Mouse (Mus musculus) MEL-GATA-1-ER (cell line): Measurements from ENCODE around the gene Rgs14.

Experiments
- DNase-seq: peaks from one replicate; pipeline ENCODE4 v3.0.0-alpha.2; 2012; ENCODE audit warnings: low read depth; ENCODE audit errors: extremely low read depth

The Rgs14 gene

GRCm38 (mm10) chr13:55403935-55404852, 34.7 kb downstream of the Rgs14 start:
- DNase-seq: no peak

GRCm38 (mm10) chr13:55404853-55405782, 35.6 kb downstream of the Rgs14 start:
- peak; percentile 84 for DNase-seq

DNA sequence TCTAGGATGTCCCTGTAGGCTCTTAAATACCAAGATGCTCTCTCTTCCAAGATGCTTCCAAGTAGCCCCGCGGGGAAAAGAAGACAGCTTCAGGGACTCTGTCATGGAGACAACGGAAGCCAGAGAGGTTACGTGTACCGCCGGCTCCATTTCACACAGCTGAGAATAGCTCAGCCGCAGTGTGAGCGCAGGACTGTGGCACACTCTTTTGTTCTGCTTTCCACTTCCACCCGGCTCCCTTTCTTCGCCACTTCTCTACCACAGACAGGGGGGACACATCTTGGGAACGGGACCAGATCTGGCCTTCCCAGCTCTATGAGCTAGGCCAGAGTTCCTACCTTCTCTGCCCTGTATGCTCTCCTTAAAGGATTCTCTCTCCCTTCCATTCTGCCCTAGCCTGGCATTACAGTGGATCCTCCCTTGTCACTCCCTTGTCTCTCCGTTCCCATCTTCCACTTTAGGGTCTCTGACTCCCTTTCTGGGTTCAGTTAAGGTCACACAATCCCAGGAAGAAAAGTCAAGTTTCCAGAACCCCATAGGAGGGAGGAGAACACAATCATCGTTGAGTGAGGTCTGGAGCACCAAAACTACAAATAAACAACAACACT, 36.4 kb downstream of the Rgs14 start:
- DNase-seq: no peak

DNA sequence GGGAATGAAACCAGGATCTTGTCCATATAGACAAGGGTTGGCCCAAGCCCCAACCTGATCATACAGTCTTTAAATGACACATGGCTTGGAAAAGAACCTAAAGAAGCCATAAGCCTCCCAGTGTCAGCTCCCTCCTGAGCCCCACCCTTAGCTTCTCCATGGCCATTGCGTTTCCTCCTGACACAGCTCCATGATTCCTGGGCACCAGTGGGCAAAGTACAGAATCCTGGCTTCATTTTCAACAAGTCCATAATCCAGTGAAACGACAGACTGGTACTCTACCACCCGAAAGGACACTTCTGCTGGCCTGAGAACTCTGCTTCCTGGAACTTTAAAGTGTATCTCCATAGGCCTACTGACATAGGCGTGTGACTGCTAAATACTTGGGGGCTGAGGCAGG, 37.8 kb downstream of the Rgs14 start:
- no peak for DNase-seq

GRCm38 (mm10) chr13:55408546-55409120, 39.1 kb downstream of the Rgs14 start:
- no peak for DNase-seq

GRCm38 (mm10) chr13:55411826-55412225, 42.3 kb downstream of the Rgs14 start:
- DNase-seq: no peak

- no peak for DNase-seq
These were observed 43.2 kb downstream of the Rgs14 start for GRCm38 (mm10) chr13:55412643-55413307.

DNA sequence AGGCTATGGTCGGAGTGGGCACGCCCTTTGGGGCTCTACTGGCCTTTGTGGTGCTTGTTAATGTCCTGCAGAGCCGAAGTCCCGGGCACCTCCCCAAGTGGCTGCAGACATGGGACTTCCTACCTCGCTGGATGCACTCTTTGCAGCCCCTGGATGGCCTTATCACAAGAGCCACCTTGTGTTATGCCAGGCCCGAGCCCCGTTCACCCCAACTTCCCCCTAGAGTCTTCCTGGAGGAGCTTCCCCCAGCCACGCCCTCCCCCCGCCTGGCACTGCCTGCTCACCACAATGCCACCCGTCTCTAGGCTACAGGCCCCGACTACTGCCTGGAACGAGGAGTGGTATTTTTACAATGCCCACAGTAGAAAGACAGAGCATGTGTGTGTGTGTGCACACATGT, 43.8 kb downstream of the Rgs14 start:
- DNase-seq: peak; percentile 80

- DNase-seq: no peak
These were observed 45.3 kb downstream of the Rgs14 start, which contains the start of gene Pfn3 for GRCm38 (mm10) chr13:55414743-55415380. TSS of gene Pfn3 (minus strand) at chr13:55415232.

- peak; percentile 69 for DNase-seq
These were observed 48.5 kb downstream of the Rgs14 start for GRCm38 (mm10) chr13:55418004-55418403.

DNA sequence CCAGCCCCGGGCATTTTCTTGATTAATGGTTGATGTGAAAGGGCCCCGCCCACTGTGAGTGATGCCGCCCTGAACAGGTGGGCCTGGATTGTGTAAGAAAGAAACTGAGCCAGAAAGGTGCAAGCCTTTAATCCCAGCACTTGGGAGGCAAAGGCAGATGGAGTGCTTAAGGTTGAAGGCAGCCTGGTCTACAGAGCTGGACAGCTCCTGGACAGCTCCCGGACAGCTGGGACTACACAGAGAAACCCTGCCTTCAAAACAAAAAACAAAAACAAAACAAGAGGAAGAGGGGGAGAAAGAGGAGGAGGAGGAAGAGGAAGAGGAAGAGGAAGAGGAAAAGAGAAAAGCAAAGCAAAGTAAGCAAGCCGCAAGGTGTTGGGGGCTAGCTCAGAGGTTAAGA, 49.6 kb downstream of the Rgs14 start:
- no peak for DNase-seq

DNA sequence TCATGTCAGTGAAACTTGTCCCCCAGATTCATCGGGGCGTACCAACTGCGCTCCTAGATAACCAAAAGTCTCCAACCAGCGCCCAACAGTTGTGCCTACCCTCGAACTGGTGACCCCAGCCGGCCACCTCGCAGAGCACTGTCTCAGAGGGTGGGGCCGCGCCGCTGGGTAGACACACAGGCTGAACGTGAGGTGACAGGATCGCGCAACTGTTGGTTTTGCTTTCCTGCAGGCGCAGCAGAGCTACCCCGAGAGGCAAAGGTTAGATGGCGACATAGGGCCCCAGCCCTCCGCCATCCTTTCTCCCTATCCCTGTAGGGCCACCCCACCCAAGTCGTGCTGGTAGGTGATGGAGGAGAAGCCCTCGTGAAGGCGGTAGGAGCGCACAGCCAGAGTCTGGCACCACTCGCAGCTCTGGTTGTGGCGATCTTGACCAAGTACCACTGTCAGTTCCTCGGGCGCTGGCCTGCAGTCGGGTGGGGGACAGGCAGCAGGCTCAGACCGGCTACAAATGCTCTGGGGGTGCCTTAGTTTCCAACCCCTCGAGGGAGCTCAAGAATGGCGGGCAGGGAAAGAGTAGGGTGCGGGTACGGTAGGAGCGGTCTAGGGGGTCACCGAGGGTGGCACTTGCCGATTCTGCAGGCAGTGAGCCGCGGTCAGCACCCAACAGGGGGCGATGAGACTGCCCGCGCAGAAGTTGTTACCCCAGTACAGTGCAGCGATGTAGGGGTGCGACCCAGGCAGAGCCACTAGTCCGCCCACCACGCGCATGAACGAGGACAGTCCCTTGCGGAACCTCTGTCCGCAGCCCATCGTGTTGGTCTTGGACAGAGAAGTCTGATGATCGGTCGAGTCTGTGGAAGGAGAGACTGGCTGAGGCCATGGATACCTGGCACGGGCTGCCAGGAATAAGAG, 50.7 kb downstream of the Rgs14 start:
- DNase-seq: no peak

GRCm38 (mm10) chr13:55420933-55421800, 51.6 kb downstream of the Rgs14 start:
- DNase-seq: no peak

DNA sequence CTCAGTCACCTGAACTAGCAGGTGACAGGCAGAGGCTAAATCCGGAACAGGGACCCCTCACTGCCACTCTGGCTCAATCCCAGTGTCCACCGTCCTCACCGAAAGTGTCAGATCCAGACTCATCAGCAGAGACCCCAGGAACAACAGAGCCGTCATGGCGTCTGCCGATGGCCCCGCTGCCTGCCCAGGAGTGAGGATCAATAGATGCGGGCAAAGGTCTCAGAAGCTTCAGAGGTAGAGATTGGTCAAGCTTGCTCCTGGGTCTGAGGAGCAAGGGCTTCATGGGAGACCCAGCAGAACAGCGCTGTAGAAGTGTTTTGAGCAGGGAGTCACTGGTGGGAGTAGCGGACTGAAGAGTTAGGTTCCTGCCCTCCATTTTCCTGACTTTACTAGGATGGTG, 57.1 kb downstream of the Rgs14 start, which contains the start of gene F12:
Gene F12 (minus strand): TSS at position 181 of the 400 bp plus-strand sequence.
- DNase-seq: no peak

DNA sequence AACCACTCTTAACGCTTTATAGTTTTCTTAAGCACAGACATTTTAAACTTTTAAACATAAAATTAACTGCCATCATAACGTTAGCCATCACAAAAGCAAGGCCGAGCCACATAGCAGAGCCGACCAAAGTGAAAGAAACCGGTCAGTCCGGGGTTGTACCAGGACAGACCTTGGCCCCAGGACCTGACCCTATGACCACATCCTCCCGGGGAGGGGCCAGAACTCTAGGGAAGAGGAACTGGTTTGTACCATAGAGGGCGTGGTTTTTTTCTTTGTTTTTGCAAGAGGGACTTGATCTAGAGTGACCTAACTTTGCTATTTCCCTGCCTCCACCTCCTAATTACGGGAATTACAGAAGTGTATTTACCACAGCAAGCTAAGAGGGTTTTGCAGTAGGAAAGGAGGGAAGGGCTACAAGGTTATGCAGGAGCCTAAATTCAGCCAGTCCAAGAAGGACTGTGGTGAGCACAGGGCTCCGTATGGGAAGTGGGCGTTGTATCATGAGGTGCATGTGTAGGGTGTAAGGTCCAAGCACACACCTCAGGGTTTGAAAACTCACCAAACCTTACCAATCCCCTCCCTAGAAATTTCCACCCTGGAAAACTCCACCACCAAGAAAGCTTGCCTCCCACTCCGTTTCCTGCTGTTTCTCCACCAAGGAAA, 59.8 kb downstream of the Rgs14 start:
- DNase-seq: no peak

- no peak for DNase-seq
These were observed 61.0 kb downstream of the Rgs14 start for GRCm38 (mm10) chr13:55430566-55430965.

DNA sequence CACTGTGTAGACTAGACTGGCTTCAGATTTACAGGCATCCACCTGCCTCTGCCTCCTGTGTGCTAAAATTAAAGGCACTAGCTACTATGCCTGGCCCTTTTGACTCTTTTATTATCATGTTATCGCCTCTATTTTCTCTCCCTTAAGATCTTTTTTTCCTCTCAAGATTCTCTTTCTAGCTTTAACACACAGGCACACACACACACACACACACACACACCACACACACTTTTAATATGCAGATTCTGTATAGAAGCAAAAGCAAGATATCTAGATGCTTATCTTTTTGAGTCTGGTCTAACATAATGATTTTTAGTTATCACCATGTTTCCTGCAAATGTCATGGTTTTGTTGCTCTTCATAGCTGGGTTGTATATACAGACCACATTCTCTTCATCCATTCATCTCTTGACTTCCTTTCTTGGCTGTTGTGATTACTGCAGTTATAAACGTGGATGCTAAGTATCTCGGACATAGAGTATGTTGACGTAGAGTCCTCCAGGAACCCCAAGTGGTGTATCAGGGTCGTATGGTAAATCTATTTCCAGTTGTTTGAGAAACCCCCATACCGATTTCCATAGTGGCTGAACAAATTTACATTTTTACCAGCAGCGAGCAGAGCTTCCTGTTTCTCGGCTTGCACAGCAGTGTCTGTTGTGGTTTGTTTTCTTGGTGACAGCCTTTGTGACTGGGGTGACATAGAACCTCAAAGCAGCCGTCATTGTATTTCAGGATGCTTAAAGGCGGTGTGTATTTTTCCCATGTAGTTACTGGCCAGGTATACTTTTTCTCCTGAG, 62.6 kb downstream of the Rgs14 start:
- DNase-seq: no peak
